Mouse (Mus musculus): Measurements from ENCODE around the gene Zc3h13. TPM values are rescaled to one million over a fixed set of nuclear protein-coding genes. Genes with fewer than 3 reads are reported as not detected.

The Zc3h13 gene
- polyA plus RNA-seq (2012; fragmentation: generic; extraction: Trizol): 9.8 TPM
- long read RNA-seq, experiment 1, partial matches to known transcripts: 15 of 19 reads
- long read RNA-seq, experiment 1, other reads (novel, unspliced or antisense): 4 of 19 reads
- long read RNA-seq, experiment 2, partial matches to known transcripts: 62 of 88 reads
- long read RNA-seq, experiment 2, other reads (novel, unspliced or antisense): 26 of 88 reads

GRCm38 (mm10) chr14:75284193-75284915 lies at the start of gene Zc3h13:
Gene Zc3h13, plus strand, starts transcription at chr14:75284373.
- no peaks in the 10 kb centered on the region for H3K36me3 ChIP-seq (ENCODE audit: control insufficient read depth, insufficient read depth)
- H3K4me3 ChIP-seq (ENCODE audit: insufficient read depth, poor library complexity, severe bottlenecking): peak within 1 kb of the TSS; percentile 94
- TF ChIP-seq MYOG (IDR thresholded peaks at IDR 0.05; ENCODE audit: control insufficient read depth, extremely low read depth, insufficient read length) (no peak), MAX (IDR thresholded peaks at IDR 0.05) (peak; percentile 62)
- peaks cover 56% of the 10 kb centered on the region for H3K79me2 ChIP-seq (ENCODE audit: control insufficient read depth, insufficient read depth)
- peak within 1 kb of the TSS; percentile 94 for H3ac ChIP-seq (ENCODE audit: control insufficient read depth, insufficient read length, low read depth)
- H3K27me3 ChIP-seq (ENCODE audit: control insufficient read depth, insufficient read depth, insufficient read length): no peaks in the 10 kb centered on the region
- peaks cover 48% of the 10 kb centered on the region for H3K79me3 ChIP-seq (ENCODE audit: low read depth)

DNA sequence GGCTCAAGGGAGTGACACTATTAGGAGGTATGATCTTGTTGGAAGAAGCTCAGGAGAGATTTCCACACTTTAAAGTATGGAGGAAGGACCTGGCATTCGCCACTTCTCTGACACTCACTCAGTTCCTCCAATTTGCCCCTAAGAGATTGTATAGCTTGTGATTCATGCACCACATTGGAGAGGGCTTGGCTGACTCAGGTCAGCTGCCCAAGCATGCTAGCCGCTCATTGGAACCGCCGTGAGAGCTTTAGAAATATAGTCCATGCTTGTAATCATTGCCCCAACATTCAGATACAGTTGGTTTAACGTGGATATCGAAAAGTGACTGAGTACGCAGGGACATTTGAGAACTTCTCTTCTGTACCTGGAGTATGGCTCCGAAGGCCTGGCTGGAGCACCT lies 48.6 kb upstream of the Zc3h13 start:
- Histone ChIP-seq H3K36me3 (ENCODE audit: control insufficient read depth, insufficient read depth) (no peaks in the 10 kb centered on the region), H3K4me3 (ENCODE audit: insufficient read depth, poor library complexity, severe bottlenecking) (no peak overlapping the region), H3K79me3 (ENCODE audit: low read depth) (no peaks in the 10 kb centered on the region), H3K79me2 (ENCODE audit: control insufficient read depth, insufficient read depth) (no peaks in the 10 kb centered on the region), H3ac (ENCODE audit: control insufficient read depth, insufficient read length, low read depth) (no peak overlapping the region), H3K27me3 (ENCODE audit: control insufficient read depth, insufficient read depth, insufficient read length) (no peaks in the 10 kb centered on the region)
- TF ChIP-seq CTCF (IDR thresholded peaks at IDR 0.05; ENCODE audit: control insufficient read depth, insufficient read depth, insufficient read length) (no peak), USF1 (IDR thresholded peaks at IDR 0.05; ENCODE audit: low read depth) (no peak), MAX (IDR thresholded peaks at IDR 0.05) (no peak), CEBPB (IDR thresholded peaks at IDR 0.05; ENCODE audit: low read depth) (no peak), MYOG (IDR thresholded peaks at IDR 0.05; ENCODE audit: control insufficient read depth, extremely low read depth, insufficient read length) (no peak), FOSL1 (IDR thresholded peaks at IDR 0.05; ENCODE audit: insufficient read depth, low read length, poor library complexity, severe bottlenecking) (no peak), MYOD1 (IDR thresholded peaks at IDR 0.05; ENCODE audit: control insufficient read depth, insufficient read length, low read depth) (no peak)

GRCm38 (mm10) chr14:75235955-75236635 lies 48.1 kb upstream of the Zc3h13 start:
- H3K27me3 ChIP-seq (ENCODE audit: control insufficient read depth, insufficient read depth, insufficient read length): no peaks in the 10 kb centered on the region
- TF ChIP-seq CEBPB (IDR thresholded peaks at IDR 0.05; ENCODE audit: low read depth): no peak
- TF ChIP-seq MAX (IDR thresholded peaks at IDR 0.05): no peak
- no peak for TF ChIP-seq CTCF (IDR thresholded peaks at IDR 0.05; ENCODE audit: control insufficient read depth, insufficient read depth, insufficient read length)
- no peak for TF ChIP-seq FOSL1 (IDR thresholded peaks at IDR 0.05; ENCODE audit: insufficient read depth, low read length, poor library complexity, severe bottlenecking)
- TF ChIP-seq MYOD1 (IDR thresholded peaks at IDR 0.05; ENCODE audit: control insufficient read depth, insufficient read length, low read depth): no peak
- no peak for TF ChIP-seq USF1 (IDR thresholded peaks at IDR 0.05; ENCODE audit: low read depth)
- TF ChIP-seq MYOG (IDR thresholded peaks at IDR 0.05; ENCODE audit: control insufficient read depth, extremely low read depth, insufficient read length): no peak
- no peaks in the 10 kb centered on the region for H3K79me3 ChIP-seq (ENCODE audit: low read depth)
- H3ac ChIP-seq (ENCODE audit: control insufficient read depth, insufficient read length, low read depth): no peak overlapping the region
- H3K79me2 ChIP-seq (ENCODE audit: control insufficient read depth, insufficient read depth): no peaks in the 10 kb centered on the region
- no peaks in the 10 kb centered on the region for H3K36me3 ChIP-seq (ENCODE audit: control insufficient read depth, insufficient read depth)
- H3K4me3 ChIP-seq (ENCODE audit: insufficient read depth, poor library complexity, severe bottlenecking): no peak overlapping the region

GRCm38 (mm10) chr14:75236636-75237003 lies 47.6 kb upstream of the Zc3h13 start:
- Histone ChIP-seq H3K79me3 (ENCODE audit: low read depth) (no peaks in the 10 kb centered on the region), H3K79me2 (ENCODE audit: control insufficient read depth, insufficient read depth) (no peaks in the 10 kb centered on the region), H3K36me3 (ENCODE audit: control insufficient read depth, insufficient read depth) (no peaks in the 10 kb centered on the region), H3K27me3 (ENCODE audit: control insufficient read depth, insufficient read depth, insufficient read length) (no peaks in the 10 kb centered on the region), H3K4me3 (ENCODE audit: insufficient read depth, poor library complexity, severe bottlenecking) (no peak overlapping the region), H3ac (ENCODE audit: control insufficient read depth, insufficient read length, low read depth) (no peak overlapping the region)
- TF ChIP-seq FOSL1 (IDR thresholded peaks at IDR 0.05; ENCODE audit: insufficient read depth, low read length, poor library complexity, severe bottlenecking) (no peak), CEBPB (IDR thresholded peaks at IDR 0.05; ENCODE audit: low read depth) (no peak), CTCF (IDR thresholded peaks at IDR 0.05; ENCODE audit: control insufficient read depth, insufficient read depth, insufficient read length) (no peak), USF1 (IDR thresholded peaks at IDR 0.05; ENCODE audit: low read depth) (no peak), MYOD1 (IDR thresholded peaks at IDR 0.05; ENCODE audit: control insufficient read depth, insufficient read length, low read depth) (no peak), MAX (IDR thresholded peaks at IDR 0.05) (no peak), MYOG (IDR thresholded peaks at IDR 0.05; ENCODE audit: control insufficient read depth, extremely low read depth, insufficient read length) (no peak)

GRCm38 (mm10) chr14:75237096-75237495 lies 47.1 kb upstream of the Zc3h13 start:
- no peaks in the 10 kb centered on the region for H3K27me3 ChIP-seq (ENCODE audit: control insufficient read depth, insufficient read depth, insufficient read length)
- no peaks in the 10 kb centered on the region for H3K36me3 ChIP-seq (ENCODE audit: control insufficient read depth, insufficient read depth)
- TF ChIP-seq CEBPB (IDR thresholded peaks at IDR 0.05; ENCODE audit: low read depth) (no peak), FOSL1 (IDR thresholded peaks at IDR 0.05; ENCODE audit: insufficient read depth, low read length, poor library complexity, severe bottlenecking) (no peak), MYOD1 (IDR thresholded peaks at IDR 0.05; ENCODE audit: control insufficient read depth, insufficient read length, low read depth) (no peak), MAX (IDR thresholded peaks at IDR 0.05) (no peak), USF1 (IDR thresholded peaks at IDR 0.05; ENCODE audit: low read depth) (no peak), CTCF (IDR thresholded peaks at IDR 0.05; ENCODE audit: control insufficient read depth, insufficient read depth, insufficient read length) (no peak), MYOG (IDR thresholded peaks at IDR 0.05; ENCODE audit: control insufficient read depth, extremely low read depth, insufficient read length) (no peak)
- H3K79me2 ChIP-seq (ENCODE audit: control insufficient read depth, insufficient read depth): no peaks in the 10 kb centered on the region
- H3K4me3 ChIP-seq (ENCODE audit: insufficient read depth, poor library complexity, severe bottlenecking): no peak overlapping the region
- no peak overlapping the region for H3ac ChIP-seq (ENCODE audit: control insufficient read depth, insufficient read length, low read depth)
- H3K79me3 ChIP-seq (ENCODE audit: low read depth): no peaks in the 10 kb centered on the region
